Mouse (Mus musculus) erythroblast, embryonic 14.5 days (primary cell): ENCODE measurements around the gene Rfc1. TPM values are rescaled to one million over a fixed set of nuclear protein-coding genes. Genes with fewer than 3 reads are reported as not detected.

Experiments used
- H3K27me3 ChIP-seq: 2 replicates; pipeline ENCODE4 v1.6.1; 2012; ENCODE audit warnings: inconsistent platforms; ENCODE audit not compliant: control insufficient read depth
- H3K36me3 ChIP-seq: 2 replicates; pipeline ENCODE4 v1.6.1; 2012; ENCODE audit warnings: mild to moderate bottlenecking, inconsistent platforms; ENCODE audit not compliant: control insufficient read depth
- H3K4me1 ChIP-seq: 2 replicates; pipeline ENCODE4 v1.6.1; 2012; ENCODE audit warnings: inconsistent platforms; ENCODE audit not compliant: control insufficient read depth
- H3K4me3 ChIP-seq: replicated peaks from 2 replicates; pipeline ENCODE3; 2012; ENCODE audit warnings: moderate library complexity, mild to moderate bottlenecking, inconsistent platforms
- H3K9me3 ChIP-seq: 2 replicates; pipeline ENCODE4 v1.6.1; 2012; ENCODE audit warnings: low read length, inconsistent platforms, mixed read lengths; ENCODE audit not compliant: control insufficient read depth
- GATA1 ChIP-seq: IDR thresholded peaks from 2 replicates; pipeline ENCODE4 v1.6.1; 2012; ENCODE audit warnings: low read length, inconsistent platforms, mixed read lengths
- TAL1 ChIP-seq: IDR thresholded peaks from 3 replicates; pipeline ENCODE4 v1.6.1; 2012; ENCODE audit warnings: low read length, inconsistent platforms, mixed read lengths
- polyA plus RNA-seq: library from polyadenylated mRNA; stranded (reverse); fragments of >175 nt; gene quantifications from 2 replicates; pipeline ENCODE4 v1.2.3, GENCODE M21; 2012

Gene Rfc1
- polyA plus RNA-seq, 1 experiment = 0.98 TPM

DNA sequence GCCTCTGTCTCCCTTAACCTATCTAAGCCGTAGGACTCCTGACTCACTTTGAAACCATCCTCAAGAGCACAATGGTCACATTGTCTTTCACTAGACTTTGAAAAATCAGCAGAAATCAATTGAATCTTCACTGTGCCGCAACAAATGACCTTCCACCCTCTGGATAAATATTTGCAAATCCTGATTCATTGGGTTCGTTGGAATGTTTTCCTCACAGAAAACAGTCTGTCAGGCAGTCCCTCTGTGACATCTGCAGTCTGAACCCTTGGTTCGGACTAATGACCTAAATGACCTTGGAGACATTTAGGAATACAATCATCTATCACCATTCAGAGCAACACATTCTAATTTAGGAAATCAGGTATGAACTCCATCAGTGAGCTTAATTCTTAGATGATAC lies 4.7 kb upstream of the Rfc1 start:
- Histone ChIP-seq H3K4me1 (peaks cover 11% of the 10 kb centered on the region), H3K9me3 (no peaks in the 10 kb centered on the region), H3K27me3 (no peaks in the 10 kb centered on the region), H3K4me3 (no peak overlapping the region), H3K36me3 (no peaks in the 10 kb centered on the region)
- TF ChIP-seq GATA1 = no peak
- TF ChIP-seq TAL1 = no peak

DNA sequence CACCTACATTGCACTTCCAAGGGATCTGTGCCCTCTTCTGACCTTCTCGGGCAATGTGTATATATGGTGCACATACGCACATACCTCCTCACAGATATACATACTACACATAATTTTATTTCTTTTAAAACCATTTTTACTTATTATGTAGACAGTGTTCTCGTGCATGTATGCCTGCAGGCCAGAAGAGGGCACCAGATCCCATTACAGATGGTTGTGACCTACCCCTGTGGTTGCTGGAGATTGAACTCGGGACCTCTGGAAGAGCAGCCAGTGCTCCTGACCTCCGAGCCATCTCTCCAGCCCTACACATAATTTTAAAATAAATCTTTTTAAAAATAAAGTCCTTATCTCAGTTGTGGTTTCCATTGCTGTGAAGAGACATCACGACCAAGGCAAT lies 2.9 kb upstream of the Rfc1 start:
- no peaks in the 10 kb centered on the region for H3K9me3 ChIP-seq
- H3K4me3 ChIP-seq = no peak overlapping the region
- no peaks in the 10 kb centered on the region for H3K27me3 ChIP-seq
- TF ChIP-seq GATA1 (no peak), TAL1 (no peak)
- peaks cover 25% of the 10 kb centered on the region for H3K4me1 ChIP-seq
- H3K36me3 ChIP-seq = peaks cover 9% of the 10 kb centered on the region

DNA sequence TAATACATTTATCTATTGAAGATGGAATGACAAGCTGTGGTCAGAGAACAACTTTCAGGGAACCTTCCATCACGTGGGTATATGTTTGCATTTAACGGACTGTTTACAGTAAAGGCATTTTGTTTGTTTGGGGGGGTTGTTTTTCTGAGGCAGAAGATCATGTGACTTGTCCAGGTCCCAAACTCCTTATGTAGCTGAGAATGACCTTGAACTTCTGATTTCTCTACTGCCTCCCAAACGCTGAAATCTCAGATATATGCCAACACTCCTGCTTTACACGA lies 545 bp upstream of the Rfc1 start:
- H3K9me3 ChIP-seq = no peaks in the 10 kb centered on the region; the same call in 1 of the 2 replicates
- peaks cover 31% of the 10 kb centered on the region for H3K4me1 ChIP-seq
- peak overlapping the region; percentile 82 for H3K4me3 ChIP-seq
- peaks cover 32% of the 10 kb centered on the region for H3K36me3 ChIP-seq
- no peaks in the 10 kb centered on the region for H3K27me3 ChIP-seq
- TF ChIP-seq GATA1 (no peak), TAL1 (no peak)

DNA sequence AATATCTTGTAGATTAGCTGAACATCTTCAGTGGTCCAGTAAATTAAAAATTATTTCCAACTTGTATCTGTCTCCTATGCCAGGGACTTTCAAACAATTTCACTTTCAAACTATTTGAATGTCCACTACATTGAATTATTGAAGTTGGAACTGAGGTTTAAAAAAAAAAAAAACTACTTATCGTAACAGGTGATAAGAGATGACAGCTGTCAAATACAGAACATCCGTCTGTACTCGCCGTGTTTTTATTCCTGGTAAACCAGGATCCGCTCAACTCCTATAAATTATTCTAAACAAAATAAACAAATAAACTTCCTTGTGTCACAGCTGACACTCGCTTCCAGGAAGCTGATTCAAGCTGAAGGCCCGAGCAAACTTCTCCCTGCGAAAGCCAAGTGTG lies 682 bp downstream of the Rfc1 start:
- TF ChIP-seq TAL1 (no peak), GATA1 (no peak)
- H3K9me3 ChIP-seq = no peaks in the 10 kb centered on the region; the same call in 1 of the 2 replicates
- H3K27me3 ChIP-seq = no peaks in the 10 kb centered on the region
- peaks cover 31% of the 10 kb centered on the region for H3K4me1 ChIP-seq
- H3K36me3 ChIP-seq = peaks cover 34% of the 10 kb centered on the region
- peak overlapping the region; percentile 82 for H3K4me3 ChIP-seq

DNA sequence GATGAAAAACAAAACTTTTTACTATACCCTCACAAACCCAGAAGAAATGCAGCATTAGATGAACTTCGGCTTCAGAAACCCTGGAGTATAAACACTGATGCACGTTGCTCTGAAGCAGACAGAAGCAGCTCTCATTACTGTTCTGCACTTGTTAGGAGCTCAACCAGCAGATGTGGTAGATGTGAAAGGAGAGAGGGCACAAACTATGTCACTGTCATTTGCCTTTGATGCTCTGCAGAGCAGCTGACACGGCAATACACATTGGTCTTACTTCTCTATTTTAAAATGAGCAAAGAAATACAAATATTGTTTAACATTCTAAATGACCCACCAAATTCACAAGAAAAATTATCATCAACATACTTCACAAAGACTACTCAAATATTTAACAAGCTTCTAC lies 5.5 kb downstream of the Rfc1 start:
- Histone ChIP-seq H3K36me3 (peaks cover 63% of the 10 kb centered on the region), H3K4me1 (peaks cover 26% of the 10 kb centered on the region)
- TF ChIP-seq TAL1 (no peak), GATA1 (no peak)

DNA sequence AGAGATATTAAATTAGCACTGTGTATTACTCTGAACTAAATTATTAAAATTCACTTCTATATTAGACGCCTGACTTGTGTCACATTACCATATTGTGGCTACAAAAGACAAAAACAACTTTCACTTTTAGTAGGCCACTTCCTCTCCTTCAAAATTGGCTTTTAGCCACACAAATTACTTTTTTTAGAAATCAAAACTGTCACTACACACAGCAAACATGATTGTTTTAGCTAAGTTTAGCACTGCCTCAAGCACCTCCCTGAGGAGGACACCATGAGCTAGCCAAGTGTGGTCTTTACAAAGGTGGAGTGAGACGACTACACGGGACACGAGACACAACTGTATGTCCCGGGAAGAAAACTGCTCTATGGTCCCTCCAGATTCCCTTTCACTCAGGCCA lies 9.3 kb downstream of the Rfc1 start:
- no peak overlapping the region for H3K4me3 ChIP-seq
- no peak for TF ChIP-seq TAL1
- no peak for TF ChIP-seq GATA1
- peaks cover 66% of the 10 kb centered on the region for H3K36me3 ChIP-seq
- no peaks in the 10 kb centered on the region for H3K27me3 ChIP-seq
- peaks cover 9% of the 10 kb centered on the region for H3K4me1 ChIP-seq
- no peaks in the 10 kb centered on the region for H3K9me3 ChIP-seq

More for the DNA sequence above, 5.5 kb downstream of the Rfc1 start:
- H3K9me3 ChIP-seq = no peaks in the 10 kb centered on the region; the same call in 1 of the 2 replicates
- H3K27me3 ChIP-seq = no peaks in the 10 kb centered on the region
- no peak overlapping the region for H3K4me3 ChIP-seq

DNA sequence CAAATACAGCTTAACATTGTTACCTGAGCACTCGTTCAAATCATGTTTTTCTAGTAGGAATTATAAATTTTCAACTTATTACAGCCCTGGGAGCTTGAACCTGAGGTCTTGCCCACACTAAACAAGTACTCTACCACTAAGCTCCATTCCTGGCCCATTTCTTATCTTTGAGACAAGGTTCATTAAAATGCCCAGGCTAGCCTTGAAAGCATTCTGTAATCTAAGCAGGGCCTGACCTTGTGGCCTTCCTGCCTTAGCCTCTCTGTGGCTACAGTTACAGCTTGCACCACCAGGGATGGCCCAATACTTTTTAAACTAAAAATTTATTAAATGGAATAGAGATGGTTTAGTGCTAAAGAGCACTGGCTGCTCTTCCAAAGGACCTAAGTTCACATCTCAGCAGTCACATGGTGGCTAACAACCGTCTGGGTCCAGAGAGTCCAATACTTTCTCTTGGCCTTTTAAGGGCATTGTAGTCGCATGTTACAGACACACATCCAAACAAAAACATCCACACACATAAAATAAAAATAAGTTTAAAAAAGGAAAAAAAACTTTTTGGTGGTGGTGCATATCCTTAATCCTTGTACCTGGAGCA lies 10.6 kb downstream of the Rfc1 start:
- H3K4me1 ChIP-seq = peaks cover 9% of the 10 kb centered on the region
- TF ChIP-seq GATA1 (no peak), TAL1 (no peak)
- peaks cover 72% of the 10 kb centered on the region for H3K36me3 ChIP-seq
- H3K27me3 ChIP-seq = no peaks in the 10 kb centered on the region
- no peaks in the 10 kb centered on the region for H3K9me3 ChIP-seq
- no peak overlapping the region for H3K4me3 ChIP-seq

DNA sequence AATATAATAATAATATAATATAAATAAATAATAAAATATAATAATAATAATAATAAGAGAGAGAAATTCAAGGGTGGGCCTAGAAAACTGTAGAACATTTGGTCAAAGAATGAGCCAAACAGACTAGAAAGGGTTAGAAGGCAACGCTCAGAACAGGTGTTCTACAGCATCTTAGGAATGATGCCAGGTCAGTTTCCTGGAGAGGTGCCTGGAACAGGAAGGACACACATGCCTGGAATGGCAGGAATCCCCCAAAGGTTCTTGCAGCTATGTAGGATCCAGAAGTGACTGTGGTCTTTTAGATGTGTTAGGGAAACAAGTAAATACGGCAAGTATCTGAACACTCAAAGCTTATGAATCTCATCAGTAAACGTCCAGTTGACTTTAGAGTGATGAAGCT lies 11.2 kb downstream of the Rfc1 start:
- H3K36me3 ChIP-seq = peaks cover 75% of the 10 kb centered on the region
- no peaks in the 10 kb centered on the region for H3K27me3 ChIP-seq
- TF ChIP-seq TAL1 (no peak), GATA1 (no peak)
- H3K4me3 ChIP-seq = no peak overlapping the region
- H3K4me1 ChIP-seq = peaks cover 9% of the 10 kb centered on the region
- H3K9me3 ChIP-seq = no peaks in the 10 kb centered on the region

DNA sequence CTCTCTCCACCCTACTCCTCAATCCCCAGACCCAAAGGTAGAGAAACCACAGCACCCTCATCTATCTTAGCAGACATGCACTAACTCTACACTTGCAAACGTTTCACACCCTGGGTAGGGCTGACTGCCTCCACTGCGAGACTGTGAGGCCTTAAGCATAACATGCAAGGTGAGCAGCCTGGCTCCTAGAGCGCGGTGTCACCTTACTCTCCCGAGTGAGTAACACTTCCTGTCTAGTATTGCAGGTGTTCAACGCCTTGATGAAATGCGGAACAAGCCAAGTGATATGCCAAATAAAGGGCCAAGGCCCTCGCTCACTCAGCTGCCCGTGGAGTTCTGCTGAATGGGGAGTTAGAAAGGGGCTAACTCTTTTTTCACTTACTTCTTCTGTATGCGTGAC lies 13.3 kb downstream of the Rfc1 start:
- Histone ChIP-seq H3K36me3 (peaks cover 80% of the 10 kb centered on the region), H3K4me3 (no peak overlapping the region), H3K27me3 (no peaks in the 10 kb centered on the region), H3K9me3 (no peaks in the 10 kb centered on the region), H3K4me1 (peaks cover 6% of the 10 kb centered on the region)
- TF ChIP-seq TAL1 (no peak), GATA1 (no peak)

DNA sequence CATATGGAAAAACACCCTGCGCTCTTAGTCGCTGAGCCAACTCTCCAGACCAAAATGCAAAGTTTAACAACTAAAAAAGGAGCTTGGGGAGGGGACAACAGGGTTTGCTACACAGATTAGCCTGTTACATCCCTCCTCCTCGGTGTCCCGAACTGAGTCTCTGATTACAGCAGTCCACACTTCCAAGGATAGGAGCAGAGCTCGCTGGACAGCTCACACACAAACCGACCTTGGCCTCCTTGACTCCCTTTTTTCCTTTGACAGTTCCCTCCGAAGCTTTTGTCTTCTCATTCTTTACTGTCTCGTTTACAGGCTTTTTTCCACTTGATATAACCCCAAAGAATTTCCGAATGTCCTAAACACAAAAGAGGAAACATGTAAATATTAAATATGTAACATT lies 16.3 kb downstream of the Rfc1 start:
- Histone ChIP-seq H3K4me3 (no peak overlapping the region), H3K4me1 (peaks cover 3% of the 10 kb centered on the region; the same call in 1 of the 2 replicates), H3K36me3 (peaks cover 92% of the 10 kb centered on the region), H3K27me3 (no peaks in the 10 kb centered on the region), H3K9me3 (no peaks in the 10 kb centered on the region)
- TF ChIP-seq TAL1 = no peak
- TF ChIP-seq GATA1 = no peak
